Mouse (Mus musculus): ENCODE measurements around the gene Cacna1c. TPM values are rescaled to one million over a fixed set of nuclear protein-coding genes. Genes with fewer than 3 reads are reported as not detected.

The Cacna1c gene
- polyA plus RNA-seq, 2 experiments from 2014 or later, result 0.49 to 1.4 TPM

DNA sequence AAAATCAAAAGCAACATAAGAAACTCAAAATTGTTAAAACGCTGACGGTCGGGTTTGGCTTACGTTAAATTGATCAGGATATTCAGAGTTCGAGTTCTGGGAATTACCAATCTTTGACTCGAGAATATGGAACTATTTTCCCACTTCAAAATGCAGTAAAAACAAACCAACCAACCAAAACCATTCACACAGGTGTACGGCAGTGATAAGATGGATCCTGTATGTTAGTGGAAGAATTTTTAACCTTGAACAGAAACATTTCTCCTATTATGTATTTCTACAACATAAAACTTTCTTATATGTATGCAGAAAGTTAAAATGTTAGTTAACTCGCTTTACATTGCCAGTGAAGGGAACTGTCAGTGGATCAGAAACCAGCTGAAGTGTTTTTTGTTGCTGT, 635.0 kb downstream of the Cacna1c start:
- ATAC-seq, result no peak

GRCm38 (mm10) chr6:118538627-118539026, 657.6 kb downstream of the Cacna1c start:
- ATAC-seq, result no peak

Other genes starting within 250 kb of the Cacna1c start
- gene Dcp1b, start 21.2 kb downstream of the Cacna1c start, polyA plus RNA-seq (2017; shearing (Covaris generic)), result 10 to 100 TPM; 15.1 to 19.9 TPM
- 10 to 100 TPM; 13.5 to 16.6 TPM for gene Cacna2d4, start 40.1 kb upstream of the Cacna1c start, polyA plus RNA-seq (2017; shearing (Covaris generic))
- gene Lrtm2, start 134.3 kb upstream of the Cacna1c start, polyA plus RNA-seq (2017; shearing (Covaris generic)), result under 1 TPM in 1 of 2 experiments, not detected in 1; 0.66 TPM
- 10 to 100 TPM in 1 of 2 experiments, 1 to 10 TPM in 1; 7.7 to 10.3 TPM for gene Adipor2, start 221.3 kb upstream of the Cacna1c start, polyA plus RNA-seq (2017; shearing (Covaris generic))

All from CD4-positive, CD25-positive, alpha-beta regulatory T cell, adult 4 months (primary cell).